Mouse (Mus musculus) kidney, adult 11 months (tissue): Measurements from ENCODE around the gene Opa3.
"Not testable (repeated sequence)": the region's sequence is repeated elsewhere in the genome, so short reads cannot be mapped to it uniquely, and the experiment has no call there.

ENCODE experiments used
- DNase-seq: peaks from one replicate; pipeline ENCODE4 v3.0.0; 2022

Opa3 gene

DNA sequence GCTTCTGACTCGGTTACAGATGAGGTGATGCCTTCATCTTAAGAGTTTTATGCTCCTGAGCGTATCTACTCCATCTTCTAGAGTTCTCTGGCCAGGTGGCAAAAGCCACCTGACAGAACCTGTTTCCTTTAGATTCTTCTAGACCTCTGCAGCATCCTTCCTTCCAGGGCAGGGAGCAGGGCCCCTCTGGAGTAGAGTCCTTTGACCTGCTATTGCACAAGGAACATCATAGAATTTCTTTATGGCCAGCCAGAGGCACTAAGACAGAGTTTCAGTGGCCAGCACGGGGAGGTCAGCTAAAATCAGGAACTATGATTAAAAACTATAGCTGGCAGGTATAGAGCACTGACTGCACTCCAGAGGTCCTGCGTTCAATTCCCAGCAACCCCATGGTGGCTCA, 23.9 kb downstream of the Opa3 start:
- no peak for DNase-seq

DNA sequence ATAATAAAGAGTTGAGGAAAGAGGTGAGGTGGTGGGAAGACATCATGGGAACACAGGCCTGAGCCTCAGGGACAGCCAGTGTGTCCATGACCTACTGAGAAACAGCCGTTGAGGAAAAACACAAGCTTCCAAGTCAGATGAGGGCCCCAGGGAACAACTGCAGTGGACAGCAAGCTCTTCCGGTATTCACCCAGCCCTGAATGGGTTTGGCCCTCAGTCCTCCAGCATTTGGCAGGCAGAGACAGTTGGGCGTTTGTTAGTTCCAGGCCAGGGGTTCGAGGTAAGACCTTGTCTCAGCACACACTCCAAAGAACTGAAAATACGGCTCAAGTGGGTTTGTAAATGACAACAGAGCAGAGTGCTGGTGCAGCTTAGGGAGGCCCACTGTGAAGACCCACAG, 25.3 kb downstream of the Opa3 start:
- DNase-seq: no peak

GRCm38 (mm10) chr7:19255395-19255794, 27.3 kb downstream of the Opa3 start:
- no peak for DNase-seq

DNA sequence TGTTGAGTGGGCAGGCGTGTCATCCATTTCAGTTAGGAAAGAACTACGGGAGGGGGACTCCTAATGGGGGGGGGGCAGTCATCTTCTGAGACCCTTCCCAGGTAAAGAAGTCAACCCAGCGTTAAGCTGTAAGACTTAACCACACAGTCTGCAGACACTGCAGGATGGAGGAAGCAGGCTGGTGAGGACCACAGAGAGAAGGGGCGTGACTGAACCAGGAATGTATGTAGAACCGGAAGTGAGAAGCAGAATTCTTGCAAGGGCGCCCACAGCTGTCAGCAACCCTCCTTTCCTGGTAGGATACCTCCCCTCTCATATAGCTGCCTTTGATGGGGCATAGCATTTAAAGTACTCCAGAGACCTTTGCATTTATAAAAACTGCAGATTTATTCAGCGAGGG, 28.4 kb downstream of the Opa3 start:
- DNase-seq: no peak

DNA sequence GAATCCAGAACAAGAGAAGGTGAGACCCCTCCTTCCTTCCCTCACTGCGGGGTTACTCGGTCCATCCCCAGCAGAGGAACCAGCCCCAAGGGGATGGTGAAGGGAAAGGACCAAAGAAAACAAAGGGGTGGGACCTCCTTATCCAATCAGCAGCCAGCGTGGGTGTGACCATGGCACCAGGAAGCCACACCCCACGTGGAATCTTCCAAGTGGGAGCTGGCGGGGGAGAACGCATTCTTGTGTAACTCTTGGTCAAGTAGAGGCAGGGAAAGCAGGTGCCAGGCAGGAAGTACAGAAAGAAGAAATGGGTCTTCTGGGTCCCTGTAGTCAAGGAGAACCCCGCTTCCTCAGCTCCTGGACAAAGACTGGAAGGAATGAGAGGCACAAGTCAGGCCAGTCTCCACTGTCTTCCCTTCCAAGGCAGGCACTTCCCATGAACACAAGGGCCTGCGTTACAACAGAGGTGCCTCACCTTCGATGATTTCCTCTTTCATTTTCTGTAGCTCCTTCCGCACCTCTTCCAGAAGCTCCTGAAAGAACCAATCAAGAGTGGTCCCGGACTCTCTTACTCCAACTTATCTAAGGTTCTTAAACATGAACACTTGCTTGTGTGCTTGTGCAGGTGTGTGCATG, 29.4 kb downstream of the Opa3 start:
- DNase-seq: peak; percentile 81

DNA sequence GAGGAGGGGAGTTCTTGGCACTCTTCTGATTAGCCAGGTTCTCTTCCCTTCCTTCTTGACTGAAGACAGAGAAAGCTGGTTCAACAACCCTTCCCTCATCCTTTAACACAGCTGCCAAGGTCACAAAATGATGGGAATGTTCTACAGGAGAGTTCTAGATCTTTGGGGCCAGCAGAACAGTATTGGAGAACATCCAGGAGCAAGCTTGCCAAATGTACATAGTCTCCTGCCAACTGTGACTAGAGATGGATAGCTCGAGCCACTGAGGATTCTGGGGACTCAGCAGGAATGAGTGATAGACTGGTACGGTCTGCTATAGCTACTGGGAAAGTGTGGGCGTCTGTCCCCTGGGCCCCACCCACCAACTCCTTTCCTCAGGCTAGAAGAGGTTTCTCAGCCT, 30.2 kb downstream of the Opa3 start:
- no peak for DNase-seq

- DNase-seq: no peak
These were observed 37.0 kb downstream of the Opa3 start for GRCm38 (mm10) chr7:19265147-19265546.

GRCm38 (mm10) chr7:19265928-19266822, 38.0 kb downstream of the Opa3 start:
- peak; percentile 40 for DNase-seq

DNA sequence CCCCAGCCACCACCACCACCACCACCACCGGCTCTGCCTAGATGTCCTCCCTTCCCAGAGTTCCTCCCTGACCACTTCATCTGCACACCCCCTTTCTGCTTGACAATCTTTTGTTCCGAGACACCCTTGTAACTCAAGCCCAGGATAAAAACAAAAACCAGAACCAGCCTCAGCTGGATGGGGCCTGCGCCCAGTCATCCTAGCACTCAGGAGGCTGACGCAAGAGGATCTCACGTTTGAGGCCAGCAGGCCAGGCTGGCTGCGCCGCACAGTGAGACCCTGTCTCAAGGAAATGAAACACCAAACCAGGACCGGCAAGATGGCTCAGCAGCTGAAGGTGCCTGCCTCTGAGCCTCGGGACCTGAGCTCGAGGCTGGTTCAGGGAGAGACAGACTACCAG, 38.9 kb downstream of the Opa3 start:
- DNase-seq: no peak

- peak; percentile 49 for DNase-seq
These were observed 41.0 kb downstream of the Opa3 start for GRCm38 (mm10) chr7:19268993-19269681.

DNA sequence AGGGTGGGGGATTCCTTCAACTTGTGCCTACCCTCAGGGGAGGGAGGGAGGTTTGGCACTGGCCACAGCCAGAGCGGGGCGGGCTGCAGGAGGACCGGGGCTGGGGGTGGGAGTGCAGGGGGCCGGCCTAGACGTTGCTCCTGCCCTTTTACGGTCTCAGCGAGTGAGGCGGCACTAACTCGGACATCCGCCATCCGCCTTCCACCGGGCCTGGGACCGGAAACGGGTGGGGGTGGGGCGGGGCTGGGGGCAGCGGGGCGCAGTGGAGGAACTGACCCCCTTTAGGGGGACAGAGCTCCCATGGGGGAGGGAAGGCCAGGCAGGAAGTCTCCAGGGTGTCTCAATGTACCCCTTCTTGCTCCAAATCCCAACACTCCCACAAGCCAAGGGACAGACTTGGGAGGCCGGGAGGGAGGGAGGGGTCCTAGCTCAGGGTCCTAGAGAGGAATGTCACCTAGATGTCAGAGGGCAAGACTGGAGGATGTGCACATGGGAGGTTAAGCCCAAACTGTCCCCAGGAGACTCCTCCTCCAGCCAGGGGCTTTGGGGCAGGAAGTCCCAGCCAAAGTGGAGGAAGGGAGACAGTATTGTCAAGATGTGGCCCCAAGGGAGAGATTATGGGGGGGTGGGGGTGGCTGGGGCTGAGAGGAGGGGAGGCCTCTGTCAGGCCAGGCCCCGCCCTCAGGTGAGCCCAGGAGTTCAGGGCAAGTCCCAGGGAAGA, 41.7 kb downstream of the Opa3 start:
- DNase-seq: peak; percentile 60

DNA sequence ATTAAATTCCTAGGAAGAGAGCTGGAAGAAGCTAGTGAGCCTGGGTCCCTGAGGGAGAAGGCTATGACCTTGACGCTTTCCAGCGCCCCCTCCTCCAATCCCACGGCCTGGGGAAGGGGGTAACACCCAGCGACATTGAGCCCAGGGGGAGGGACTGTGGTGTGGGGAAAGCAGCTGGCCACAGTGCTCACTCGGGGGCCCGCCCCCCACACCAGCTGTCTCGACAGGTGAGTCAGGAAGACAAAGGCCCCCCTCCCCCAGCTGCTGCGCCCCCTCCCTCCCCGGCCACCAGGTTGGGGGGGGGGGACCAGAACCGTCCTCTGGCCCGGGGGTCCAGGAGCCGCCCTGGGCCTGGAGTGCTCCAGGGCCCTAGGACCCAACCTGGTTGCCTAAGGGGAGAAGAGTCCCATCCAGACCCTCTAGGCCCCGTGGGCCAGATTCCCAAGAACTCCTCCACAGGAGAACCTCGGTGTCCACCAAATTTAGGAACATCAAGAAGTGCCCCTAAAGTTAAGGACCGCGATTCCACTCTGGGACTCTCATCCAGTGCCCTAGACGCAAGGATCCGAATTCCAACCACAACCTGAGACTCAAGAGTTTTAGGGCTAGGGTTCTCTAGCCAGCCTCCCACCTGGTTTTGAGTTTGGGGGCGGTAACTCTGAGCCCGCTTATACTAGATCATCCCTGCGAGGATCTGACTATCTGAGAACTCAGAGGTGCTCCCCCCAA, 42.5 kb downstream of the Opa3 start:
- DNase-seq: no peak

DNA sequence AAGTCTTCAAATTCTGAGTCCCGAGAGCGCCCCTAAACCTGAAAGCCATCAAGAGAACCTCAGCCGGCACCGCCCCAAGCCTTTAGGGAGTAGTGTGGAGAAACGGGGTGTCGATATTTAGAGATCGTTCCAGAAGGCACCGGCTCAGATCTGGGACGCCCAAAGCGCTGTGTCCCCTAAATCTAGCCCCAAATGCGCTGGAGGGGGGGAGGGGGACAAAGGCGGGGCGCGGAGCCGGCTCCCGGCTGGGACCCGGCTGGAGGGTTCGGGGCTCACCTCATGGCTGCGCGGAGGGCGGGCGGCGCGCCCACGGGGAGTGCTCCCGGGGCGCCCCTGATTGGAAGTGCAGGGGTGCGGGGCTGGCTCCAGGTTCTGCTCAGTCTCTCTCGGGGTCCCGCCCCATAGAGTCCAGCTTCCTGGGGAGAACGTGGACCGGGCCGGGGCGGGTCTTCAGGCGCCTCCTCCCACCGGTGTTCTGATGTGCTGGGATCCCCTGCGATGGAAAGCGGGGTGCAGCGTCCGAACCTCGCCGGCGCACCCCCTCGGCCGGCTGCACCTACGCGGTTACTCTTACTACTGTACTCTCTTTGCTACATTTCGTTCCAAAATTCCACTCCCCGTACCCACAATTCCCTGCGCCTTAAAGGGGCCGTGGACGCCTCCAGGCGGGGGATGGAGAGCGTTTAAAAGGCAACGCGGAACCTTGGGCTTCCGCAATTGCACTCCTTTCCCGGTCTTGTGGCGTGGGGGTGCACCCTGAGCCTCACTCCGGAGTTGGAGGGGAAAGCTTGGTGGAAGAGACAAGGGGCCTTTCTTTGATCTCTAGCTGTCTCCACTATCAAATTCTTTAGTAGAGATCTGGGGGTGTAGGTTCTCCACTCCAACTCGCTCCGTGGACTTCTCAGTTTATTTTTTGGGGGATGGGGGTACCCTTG, 43.4 kb downstream of the Opa3 start, which contains the start of gene Vasp:
TSS of gene Vasp (minus strand) at position 580 of the 935 bp plus-strand sequence.
- peak; percentile 85 for DNase-seq

DNA sequence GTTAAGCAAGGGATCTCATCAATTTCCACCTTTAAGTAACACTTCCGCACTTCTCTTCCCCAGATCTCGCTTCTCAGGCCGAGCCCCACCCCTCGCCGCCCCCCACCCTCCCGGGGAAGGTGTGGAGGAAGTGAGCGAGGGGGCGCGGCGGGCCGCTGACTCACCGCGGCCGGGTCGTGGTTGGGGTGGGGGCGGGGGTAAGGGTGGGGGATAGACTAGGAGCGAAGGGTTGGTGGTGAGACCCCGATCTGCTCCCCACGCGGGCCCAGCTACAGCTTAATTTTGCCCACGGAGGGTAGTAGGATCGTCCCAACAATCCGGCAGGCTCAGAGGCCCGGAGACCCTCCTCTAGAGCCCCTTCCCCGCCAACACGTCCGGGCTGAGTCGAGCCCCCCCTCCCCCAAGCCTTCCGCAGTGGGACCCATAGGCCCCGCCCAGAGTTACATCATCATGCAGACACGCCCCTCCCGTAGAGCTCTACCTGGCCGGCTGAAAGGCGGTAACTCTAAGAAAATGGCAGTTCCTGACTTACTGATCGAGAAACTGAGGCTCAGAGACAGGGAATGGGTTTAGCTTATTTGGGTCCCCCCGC, 44.1 kb downstream of the Opa3 start:
- peak; percentile 78 for DNase-seq

- no peak for DNase-seq
These were observed 48.1 kb downstream of the Opa3 start for GRCm38 (mm10) chr7:19276253-19276652.

GRCm38 (mm10) chr7:19279052-19279451, 50.9 kb downstream of the Opa3 start:
- DNase-seq: no peak

GRCm38 (mm10) chr7:19279581-19280114, 51.5 kb downstream of the Opa3 start, which contains the start of gene Ppm1n:
Gene Ppm1n (minus strand): TSS chr7:19280064.
- no peak for DNase-seq

DNA sequence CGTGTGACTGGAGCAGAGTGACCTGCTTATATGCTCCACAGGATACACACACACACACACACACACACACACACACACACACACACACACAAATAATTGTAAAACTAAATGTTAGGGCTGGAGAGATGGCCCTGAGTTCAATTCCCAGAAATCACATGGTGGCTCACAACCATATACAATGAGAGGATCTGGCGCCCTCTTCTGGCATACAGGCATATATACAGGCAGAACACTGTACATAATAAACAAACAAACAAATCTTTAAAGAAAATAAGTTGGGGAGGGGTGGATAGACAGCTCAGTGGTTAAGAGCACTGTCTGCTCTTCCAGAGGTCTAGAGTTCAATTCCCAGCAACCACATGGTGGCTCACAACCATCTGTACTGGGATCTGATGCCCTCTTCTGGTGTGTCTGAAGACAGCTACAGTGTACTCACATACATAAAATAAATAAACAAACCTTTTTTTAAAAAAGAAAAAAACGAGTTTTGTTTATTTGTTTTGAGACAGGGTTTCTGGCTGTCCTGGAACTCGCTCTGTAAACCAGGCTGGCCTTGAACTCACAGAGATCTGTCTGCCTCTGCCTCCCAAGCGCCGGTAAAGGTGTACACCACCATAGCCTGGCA, 53.7 kb downstream of the Opa3 start:
- DNase-seq: not testable (repeated sequence)

DNA sequence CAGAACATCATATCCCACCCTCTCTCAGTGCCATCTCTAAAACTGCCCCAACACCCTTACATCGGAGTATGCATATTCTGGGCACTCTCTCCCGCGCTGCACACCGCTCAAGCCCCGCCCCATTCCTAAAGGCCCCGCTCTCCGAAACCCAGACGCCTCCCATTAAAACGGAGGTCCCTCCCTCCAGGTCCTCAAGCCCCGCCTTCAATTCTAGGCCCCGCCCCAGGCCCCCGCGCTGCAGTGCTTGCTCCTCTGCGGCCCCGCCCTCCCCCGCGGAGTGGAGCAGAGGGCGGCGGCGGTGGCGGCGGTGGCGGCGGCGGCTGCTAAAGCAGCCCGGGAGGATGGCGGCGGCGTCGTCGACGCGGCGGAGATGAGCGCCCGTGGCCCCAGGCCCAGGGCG, 54.3 kb downstream of the Opa3 start, which contains the start of gene Rtn2:
TSS of gene Rtn2 (plus strand) at position 240 of the 400 bp plus-strand sequence.
- DNase-seq: peak; percentile 62
